Mouse (Mus musculus) hindbrain, embryonic 14.5 days (tissue): ENCODE measurements around the gene Gm44502. TPM values are rescaled to one million over a fixed set of nuclear protein-coding genes. Genes with fewer than 3 reads are reported as not detected.

Experiments used
- ATAC-seq: fragments of 200-750 bp; cut with Nextera tagmentation; 2 replicates; pipeline ENCODE4 v1.8.0; 2017; ENCODE audit warnings: moderate number of reproducible peaks, mild to moderate bottlenecking, moderate TSS enrichment, moderate library complexity; ENCODE audit not compliant: low FRiP score
- DNase-seq: peaks from one replicate; pipeline ENCODE4 v3.0.0-alpha.2; 2015; ENCODE audit warnings: low spot score
- H3K27ac ChIP-seq: fragments of 300-500 bp; sonication (generic); 2 replicates; pipeline ENCODE4 v1.5.1; 2014; ENCODE audit warnings: mild to moderate bottlenecking, moderate library complexity
- H3K27me3 ChIP-seq: fragments of 300-500 bp; sonication (generic); 2 replicates; pipeline ENCODE4 v1.6.1; 2014; ENCODE audit warnings: mild to moderate bottlenecking, low read length, mixed read lengths; ENCODE audit not compliant: control insufficient read depth, insufficient read depth
- H3K36me3 ChIP-seq: fragments of 300-500 bp; sonication (generic); replicated peaks from 2 replicates; pipeline ENCODE4 v1.6.1; 2014; ENCODE audit not compliant: control insufficient read depth, insufficient read depth
- H3K4me1 ChIP-seq: fragments of 300-500 bp; sonication (generic); replicated peaks from 2 replicates; pipeline ENCODE4 v1.6.1; 2014; ENCODE audit warnings: antibody characterized with exemption, low read length, mixed read lengths; ENCODE audit not compliant: control insufficient read depth, insufficient read depth
- H3K4me2 ChIP-seq: fragments of 300-500 bp; sonication (generic); replicated peaks from 2 replicates; pipeline ENCODE4 v1.6.1; 2014; ENCODE audit warnings: mild to moderate bottlenecking, moderate library complexity
- H3K4me3 ChIP-seq: fragments of 300-500 bp; sonication (generic); replicated peaks from 2 replicates; pipeline ENCODE4 v1.5.1; 2014; ENCODE audit warnings: mild to moderate bottlenecking, low read length
- H3K9ac ChIP-seq: fragments of 300-500 bp; sonication (generic); 2 replicates; pipeline ENCODE4 v1.6.1; 2014
- H3K9me3 ChIP-seq: fragments of 300-500 bp; sonication (generic); 2 replicates; pipeline ENCODE4 v1.6.1; 2016; ENCODE audit warnings: low read length; ENCODE audit not compliant: control insufficient read depth
- WGBS: fragments of 180-500 bp; shearing (Covaris S2); extraction: QIAGEN DNeasy Blood & Tissue Kit; methylation state at CpG from one replicate; pipeline ENCODE4 v1.1.7; 2014; 5-methylcytosine and 5-hydroxymethylcytosine counted together
- polyA plus RNA-seq: library from polyadenylated mRNA; unstranded; fragments of >200 nt; fragmentation: Nextera tagmentation; extraction: Ambion mirVana; gene quantifications from 2 replicates; pipeline ENCODE4 v1.2.1, GENCODE M21; 2014

Gm44502 gene
- polyA plus RNA-seq, 1 experiment from 2014 or later, result not detected

DNA sequence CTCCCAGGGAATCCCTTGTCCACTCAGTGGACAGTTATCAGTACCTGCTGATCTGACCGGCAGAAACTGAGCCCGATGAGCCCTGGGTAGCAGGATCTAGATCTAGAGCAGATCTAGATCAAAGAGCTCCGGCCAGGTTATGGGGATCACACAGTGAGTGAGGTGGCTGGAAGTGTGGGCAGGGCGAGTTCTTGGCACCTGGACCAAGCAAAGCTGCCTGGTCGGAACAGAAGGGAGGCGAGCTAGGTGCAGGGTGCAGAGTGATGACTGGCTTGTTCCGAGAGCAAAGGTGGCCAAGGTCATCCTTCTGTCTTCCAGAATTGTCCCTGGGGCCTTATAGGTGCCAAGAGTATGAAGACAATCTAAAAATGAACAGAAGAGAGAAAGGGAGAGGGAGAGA is 30.3 kb upstream of the Gm44502 start:
- ATAC-seq, result no peak
- no peak overlapping the region for H3K4me3 ChIP-seq
- 95% methylated on average over 7 of the region's 7 CpGs for WGBS
- H3K9ac ChIP-seq, result no peak overlapping the region
- peaks cover 83% of the 10 kb centered on the region for H3K36me3 ChIP-seq
- H3K27me3 ChIP-seq, result no peaks in the 10 kb centered on the region
- peaks cover 14% of the 10 kb centered on the region for H3K4me1 ChIP-seq
- no peaks in the 10 kb centered on the region for H3K9me3 ChIP-seq
- no peak overlapping the region for H3K27ac ChIP-seq
- DNase-seq, result no peak
- no peak overlapping the region for H3K4me2 ChIP-seq

DNA sequence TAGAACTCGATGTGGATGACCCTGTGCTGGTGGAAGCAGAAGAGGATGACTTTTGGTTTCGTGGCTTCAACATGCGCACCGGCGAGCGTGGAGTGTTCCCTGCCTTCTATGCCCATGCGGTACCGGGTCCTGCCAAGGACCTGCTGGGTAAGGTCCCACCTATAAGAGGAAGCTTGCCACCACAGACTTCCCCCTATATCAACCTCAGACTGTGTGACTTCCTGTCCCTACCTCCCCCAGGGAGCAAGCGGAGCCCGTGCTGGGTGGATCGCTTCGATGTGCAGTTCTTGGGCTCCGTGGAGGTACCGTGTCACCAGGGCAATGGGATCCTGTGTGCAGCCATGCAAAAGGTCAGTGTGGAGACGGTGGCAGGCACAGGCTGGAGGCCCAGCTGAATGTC is 29.4 kb upstream of the Gm44502 start:
- Histone ChIP-seq H3K27ac (no peak overlapping the region), H3K9ac (no peak overlapping the region), H3K4me3 (no peak overlapping the region), H3K4me1 (peaks cover 16% of the 10 kb centered on the region), H3K36me3 (peaks cover 77% of the 10 kb centered on the region), H3K9me3 (no peaks in the 10 kb centered on the region), H3K4me2 (no peak overlapping the region), H3K27me3 (no peaks in the 10 kb centered on the region)
- WGBS, result 94% methylated on average over 15 of the region's 15 CpGs
- no peak for ATAC-seq
- DNase-seq, result no peak

DNA sequence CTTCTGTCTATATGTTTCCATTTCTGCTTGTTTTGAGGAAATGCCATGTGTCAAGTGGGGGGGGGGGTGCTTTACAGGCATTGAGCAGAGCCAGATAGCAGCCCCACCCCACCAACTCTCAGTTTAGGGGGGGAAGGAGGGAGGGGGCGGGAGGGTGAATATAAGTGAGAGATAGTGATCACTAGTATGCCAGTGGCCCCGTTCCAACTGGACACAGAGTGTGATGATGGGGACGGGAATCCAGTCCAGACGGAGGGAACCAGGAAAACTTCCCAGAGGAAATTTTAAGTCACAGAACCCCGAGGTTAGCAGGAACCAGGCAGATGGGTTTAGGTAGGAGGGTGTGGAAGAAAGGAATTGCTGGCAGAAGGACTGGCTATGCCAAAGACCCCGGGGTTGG is 26.1 kb upstream of the Gm44502 start:
- DNase-seq, result no peak
- Histone ChIP-seq H3K36me3 (peaks cover 44% of the 10 kb centered on the region), H3K27me3 (no peaks in the 10 kb centered on the region), H3K9me3 (no peaks in the 10 kb centered on the region), H3K27ac (no peak overlapping the region; the same call in 1 of the 2 replicates), H3K4me2 (peak overlapping the region; percentile 98), H3K4me3 (peak overlapping the region; percentile 79), H3K4me1 (peaks cover 26% of the 10 kb centered on the region), H3K9ac (peak overlapping the region; percentile 88; the same call in 1 of the 2 replicates)
- ATAC-seq, result no peak
- WGBS, result 79% methylated on average over 6 of the region's 6 CpGs

DNA sequence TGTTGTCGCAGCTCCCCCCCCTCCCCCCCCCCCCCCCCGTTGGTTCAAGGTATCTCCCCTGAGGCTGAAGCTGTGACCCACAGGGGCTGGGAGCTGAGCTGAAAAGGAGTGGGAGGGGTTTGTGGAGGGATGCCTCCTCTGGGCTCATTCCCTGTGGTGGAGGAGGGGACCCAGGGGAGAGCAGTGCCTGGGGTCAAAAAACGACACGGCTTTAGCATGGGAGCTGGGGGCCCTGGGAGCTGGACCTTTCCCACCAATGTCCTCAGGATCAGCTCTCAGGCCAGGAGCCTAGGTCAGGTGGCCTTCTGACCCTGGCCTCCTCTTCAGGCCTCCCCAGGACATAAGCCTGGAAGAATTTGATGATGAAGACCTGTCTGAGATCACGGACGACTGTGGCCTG is 25.4 kb upstream of the Gm44502 start:
- H3K4me2 ChIP-seq, result peak overlapping the region; percentile 98
- WGBS, result 11% methylated on average over 4 of the region's 6 CpGs
- peaks cover 26% of the 10 kb centered on the region for H3K4me1 ChIP-seq
- peaks cover 36% of the 10 kb centered on the region for H3K36me3 ChIP-seq
- no peak for ATAC-seq
- no peak for DNase-seq
- H3K27me3 ChIP-seq, result no peaks in the 10 kb centered on the region
- H3K4me3 ChIP-seq, result peak overlapping the region; percentile 79
- H3K27ac ChIP-seq, result no peak overlapping the region; the same call in 1 of the 2 replicates
- no peaks in the 10 kb centered on the region for H3K9me3 ChIP-seq
- H3K9ac ChIP-seq, result peak overlapping the region; percentile 88

DNA sequence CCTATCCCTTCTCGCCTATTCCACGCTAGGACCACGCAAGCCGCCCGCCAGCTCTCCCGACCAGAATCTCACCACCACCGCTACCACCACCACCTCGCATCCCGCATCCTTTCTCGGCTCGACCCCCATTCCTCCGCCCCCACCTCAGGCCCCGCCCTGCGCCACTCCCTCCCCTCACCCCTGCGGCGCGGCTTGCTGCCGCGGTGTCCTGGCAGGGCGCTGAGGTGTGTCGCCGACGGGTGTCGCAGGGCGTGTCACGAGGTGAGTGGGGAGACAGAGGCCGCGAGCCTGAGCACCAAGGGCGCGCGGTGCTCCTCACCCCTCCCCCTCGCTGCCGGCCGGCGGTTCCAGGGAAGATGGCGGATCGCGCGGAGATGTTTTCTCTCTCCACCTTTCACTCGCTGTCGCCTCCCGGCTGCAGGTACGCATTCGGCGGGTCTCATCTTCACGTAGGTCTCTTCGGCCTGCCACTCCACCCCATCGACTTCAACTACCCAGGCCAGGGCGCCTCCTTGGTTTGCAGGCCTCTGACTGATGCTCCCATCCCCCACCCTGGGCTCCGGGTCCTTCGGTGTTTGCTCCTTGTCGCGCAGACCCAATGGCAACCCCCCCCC is 24.5 kb upstream of the Gm44502 start, which contains the start of gene Mapk8ip2:
Mapk8ip2 (plus strand) TSS at position 49 of the 614 bp plus-strand sequence.
- peak; percentile 53 for DNase-seq
- H3K4me3 ChIP-seq, result peak within 1 kb of the TSS; percentile 79

DNA sequence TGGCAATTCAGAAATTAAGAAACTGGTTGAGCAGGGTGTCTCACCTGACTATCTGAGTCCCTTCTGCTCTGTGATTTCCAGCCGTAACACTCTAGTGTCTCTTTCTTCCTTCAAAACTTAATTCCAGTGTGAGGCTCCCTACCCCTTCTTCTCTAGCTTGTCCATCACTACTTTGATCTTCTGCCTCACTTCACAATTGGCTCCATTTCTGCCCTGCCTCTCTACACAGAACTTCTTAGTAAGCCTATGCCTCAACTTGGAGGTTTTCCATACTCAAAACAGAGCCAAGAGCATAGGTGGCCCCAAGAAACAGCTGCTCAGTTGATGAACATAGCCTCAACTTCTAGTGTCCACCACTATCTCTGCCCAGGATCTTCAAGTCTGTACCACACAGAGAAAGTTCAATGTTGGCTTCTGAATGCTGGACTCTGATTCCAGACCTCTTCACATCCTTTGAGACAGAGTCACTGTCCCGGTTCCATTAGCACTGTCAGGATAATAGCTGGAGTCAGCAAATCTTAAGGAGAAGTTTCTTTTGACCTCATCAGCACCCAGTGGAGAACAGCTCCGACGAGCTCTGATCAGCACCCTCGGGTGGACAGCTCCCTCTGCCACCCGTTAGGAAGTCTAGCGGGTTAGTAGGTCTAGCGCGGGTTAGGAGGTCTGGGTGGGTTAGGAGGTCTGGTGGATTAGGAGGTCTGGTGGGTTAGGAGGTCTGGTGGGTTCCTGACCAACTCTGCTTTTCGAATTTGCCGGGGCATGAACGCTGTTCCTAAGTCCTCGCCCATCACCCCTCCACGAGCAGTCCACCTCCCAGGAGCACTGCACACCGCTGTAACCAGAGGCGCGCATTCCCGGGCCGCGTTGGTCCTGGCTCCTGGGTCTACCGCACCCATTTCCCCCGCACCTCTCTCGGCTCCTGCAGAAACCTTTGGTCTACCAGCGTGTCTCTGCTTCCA is 23.7 kb upstream of the Gm44502 start:
- Histone ChIP-seq H3K4me1 (peaks cover 26% of the 10 kb centered on the region), H3K9ac (peak overlapping the region; percentile 88), H3K27ac (peak overlapping the region; percentile 85), H3K9me3 (no peaks in the 10 kb centered on the region), H3K36me3 (peaks cover 20% of the 10 kb centered on the region), H3K27me3 (no peaks in the 10 kb centered on the region), H3K4me3 (peak overlapping the region; percentile 79), H3K4me2 (peak overlapping the region; percentile 98)
- ATAC-seq (peak; percentile 71), DNase-seq (peak; percentile 65)
- WGBS, result 5% methylated on average over 24 of the region's 24 CpGs

More for the DNA sequence above, 24.5 kb upstream of the Gm44502 start, which contains the start of gene Mapk8ip2:
- Histone ChIP-seq H3K27me3 (no peaks in the 10 kb centered on the region), H3K9ac (peak within 1 kb of the TSS; percentile 88), H3K9me3 (no peaks in the 10 kb centered on the region), H3K27ac (peak within 1 kb of the TSS; percentile 85), H3K4me2 (peak within 1 kb of the TSS; percentile 98), H3K4me1 (peaks cover 26% of the 10 kb centered on the region), H3K36me3 (peaks cover 28% of the 10 kb centered on the region)
- WGBS, result under 1% methylated on average over 53 of the region's 53 CpGs
- ATAC-seq, result peak; percentile 80

DNA sequence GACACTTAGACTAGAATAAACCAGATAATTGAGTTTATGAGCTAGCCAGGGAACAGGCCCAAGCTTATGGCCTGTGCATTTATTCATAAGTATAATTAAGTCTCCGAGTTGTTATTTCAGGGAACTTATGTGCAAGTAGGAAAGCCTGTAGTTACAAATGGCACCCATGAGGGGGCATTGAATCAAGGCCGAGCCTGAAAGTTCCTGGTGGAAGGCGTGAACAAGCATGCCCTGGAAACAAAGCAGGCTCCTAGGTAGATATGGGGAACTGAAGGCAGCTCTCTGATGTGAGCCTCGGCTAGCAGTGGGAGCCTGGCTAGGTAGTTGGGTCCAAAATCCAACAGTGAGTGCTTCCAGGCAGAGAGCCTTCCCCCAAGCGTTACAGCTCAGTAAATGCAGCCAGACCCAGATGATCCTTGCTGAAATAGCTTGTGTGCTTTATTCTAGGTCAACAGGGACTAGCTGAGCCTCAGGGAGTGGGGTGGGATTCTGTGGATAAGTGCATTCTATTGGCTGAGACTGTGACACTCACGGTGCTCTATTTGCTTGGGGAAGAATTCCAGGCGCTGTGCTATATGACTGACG is 13.1 kb upstream of the Gm44502 start:
- ATAC-seq (no peak), DNase-seq (peak; percentile 38)
- Histone ChIP-seq H3K27ac (no peak overlapping the region), H3K9me3 (no peaks in the 10 kb centered on the region), H3K4me1 (no peaks in the 10 kb centered on the region), H3K27me3 (no peaks in the 10 kb centered on the region), H3K4me2 (no peak overlapping the region), H3K9ac (no peak overlapping the region), H3K4me3 (no peak overlapping the region), H3K36me3 (no peaks in the 10 kb centered on the region)
- 44% methylated on average over 8 of the region's 8 CpGs for WGBS

DNA sequence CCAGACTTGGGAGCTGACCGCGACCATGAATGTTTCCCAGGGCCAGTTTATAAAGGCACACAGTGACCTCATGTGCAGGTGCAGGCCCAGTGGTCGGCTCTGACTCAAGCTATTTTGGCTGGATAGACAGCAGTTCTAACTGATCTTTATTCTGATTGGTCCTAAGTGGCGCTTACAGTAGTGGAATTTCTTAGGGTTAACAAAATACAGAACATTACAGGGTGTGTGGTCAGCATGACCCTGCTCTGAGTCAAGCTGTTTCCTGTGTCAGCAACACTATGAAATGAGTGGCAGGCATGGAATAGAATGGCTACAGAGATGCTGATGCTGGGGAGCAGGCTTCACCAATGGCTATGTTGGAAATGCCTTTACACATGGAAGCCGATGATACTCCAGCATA is 6.4 kb upstream of the Gm44502 start:
- Histone ChIP-seq H3K36me3 (no peaks in the 10 kb centered on the region), H3K27me3 (no peaks in the 10 kb centered on the region), H3K4me2 (no peak overlapping the region), H3K9me3 (no peaks in the 10 kb centered on the region), H3K4me3 (no peak overlapping the region), H3K27ac (no peak overlapping the region), H3K9ac (no peak overlapping the region), H3K4me1 (no peaks in the 10 kb centered on the region)
- no peak for DNase-seq
- no peak for ATAC-seq
- WGBS, result 85% methylated on average over 5 of the region's 5 CpGs

DNA sequence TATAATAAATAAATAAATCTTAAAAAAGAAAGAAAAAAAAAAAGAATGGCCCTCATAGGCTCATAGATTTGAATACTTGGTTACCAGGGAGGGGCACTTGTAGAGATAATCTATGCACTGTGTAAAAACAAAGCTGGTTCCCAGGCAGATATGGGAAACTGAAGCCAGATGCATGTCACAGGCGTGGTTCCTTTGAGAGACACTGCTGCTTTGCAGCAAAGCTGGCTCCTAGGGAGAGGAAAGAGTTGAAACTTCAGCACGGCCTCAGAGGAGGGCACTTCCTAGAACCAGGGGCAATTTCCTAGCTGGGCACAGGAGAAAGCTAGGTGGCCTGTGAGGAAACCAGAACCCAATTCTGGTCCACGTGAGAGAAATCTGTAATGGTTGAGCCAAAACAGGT is 4.6 kb upstream of the Gm44502 start:
- Histone ChIP-seq H3K4me3 (no peak overlapping the region), H3K36me3 (no peaks in the 10 kb centered on the region), H3K4me1 (no peaks in the 10 kb centered on the region), H3K9ac (no peak overlapping the region), H3K4me2 (no peak overlapping the region), H3K9me3 (no peaks in the 10 kb centered on the region), H3K27ac (no peak overlapping the region), H3K27me3 (no peaks in the 10 kb centered on the region)
- WGBS, result 81% methylated on average over 3 of the region's 3 CpGs
- DNase-seq (no peak), ATAC-seq (no peak)
